Mouse (Mus musculus) kidney, postnatal 36 days (tissue): ENCODE results near the gene H1fx.
"Not testable (repeated sequence)": the region's sequence is repeated elsewhere in the genome, so short reads cannot be mapped to it uniquely, and the experiment has no call there.

Source experiments
- DNase-seq, 2 experiments: peaks; one replicate each; pipeline ENCODE4 v3.0.0; 2021 to 2022; ENCODE audit warnings: mixed read lengths in 2 of 2

Gene H1fx

GRCm38 (mm10) chr6:87980374-87981029, 935 bp downstream of the H1fx start:
- DNase-seq = peak; percentile 40 to 77

- no peak for DNase-seq
Measured at GRCm38 (mm10) chr6:87979728-87980127, 1.7 kb downstream of the H1fx start.

- DNase-seq = no peak
Measured at GRCm38 (mm10) chr6:87970041-87970440, 11.4 kb downstream of the H1fx start.

DNA sequence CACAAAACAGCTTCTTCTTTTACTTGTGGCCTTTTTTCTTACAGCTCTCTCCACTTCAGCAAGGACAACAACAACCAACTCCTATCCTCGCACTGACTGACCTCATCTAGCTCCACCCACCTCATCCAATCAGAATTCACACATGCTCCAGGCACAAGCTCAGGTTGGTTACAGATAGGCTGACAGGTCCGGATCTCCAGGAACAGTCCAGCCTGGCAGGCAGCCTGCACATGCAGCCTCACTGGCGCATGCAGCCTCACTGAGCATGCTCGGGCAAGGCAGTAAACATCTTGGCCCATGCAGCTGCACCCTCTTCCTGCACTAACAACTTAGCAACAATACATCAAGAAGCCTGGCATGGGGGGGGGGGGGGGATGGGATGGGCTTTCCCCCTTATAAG, 19.0 kb downstream of the H1fx start:
- DNase-seq = not testable (repeated sequence)

- DNase-seq = no peak
Measured at GRCm38 (mm10) chr6:87942179-87942578, 39.3 kb downstream of the H1fx start.

DNA sequence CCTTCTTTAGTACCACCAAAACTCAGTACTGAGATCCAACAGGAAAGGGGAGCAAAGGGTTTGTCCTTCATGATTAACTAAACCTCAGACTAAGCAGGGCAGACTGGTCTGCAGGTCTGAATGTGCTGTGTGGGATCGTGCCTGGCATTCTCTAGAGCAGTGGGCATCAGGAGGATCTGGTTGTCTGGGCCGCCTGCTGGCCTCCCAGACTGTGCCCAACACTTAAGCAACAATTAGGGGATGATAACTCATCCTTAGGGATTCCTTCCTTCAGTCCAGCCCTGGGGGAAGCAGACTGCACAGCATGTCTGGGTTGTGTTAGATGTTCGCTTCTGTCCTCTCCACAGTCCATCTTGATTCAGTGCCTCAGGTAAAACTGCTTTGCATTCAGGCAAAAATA, 42.5 kb downstream of the H1fx start:
- DNase-seq = no peak

DNA sequence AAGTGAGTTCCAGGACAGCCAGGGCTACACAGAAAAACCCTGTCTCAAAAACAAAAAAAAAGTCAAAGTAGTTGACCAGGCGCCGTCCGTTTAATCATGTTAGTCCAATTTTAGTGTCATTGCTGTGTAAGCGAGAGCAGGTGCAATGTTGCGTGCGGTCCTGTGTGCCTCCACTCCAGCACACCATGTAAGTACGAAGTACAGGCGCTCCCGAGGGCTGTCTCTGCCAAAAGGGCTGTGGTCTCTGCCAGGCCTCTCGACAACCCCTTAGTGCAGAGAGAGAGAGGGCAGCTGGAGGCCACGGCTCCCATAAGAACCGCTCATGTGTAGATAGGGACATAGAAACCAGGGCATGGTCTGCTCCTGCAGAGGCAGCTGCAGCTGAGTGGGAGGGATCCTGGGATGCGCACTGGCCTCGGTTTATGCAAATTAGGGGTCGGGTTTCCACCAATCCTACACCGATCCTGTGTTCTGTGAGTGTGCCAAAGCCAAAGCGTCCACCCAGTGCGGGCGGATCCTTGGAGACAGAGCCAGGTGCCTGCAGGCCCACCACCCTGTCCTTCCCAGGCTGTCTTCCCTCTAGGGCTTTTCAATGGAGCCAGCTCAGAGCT, 44.2 kb downstream of the H1fx start:
- DNase-seq = peak; percentile 19 to 63

GRCm38 (mm10) chr6:87935037-87935436, 46.4 kb downstream of the H1fx start:
- DNase-seq = no peak
